Mouse (Mus musculus) limb, embryonic 11.5 days (tissue): ENCODE measurements at regions not wholly inside any gene's neighbourhood (a gene's known extent, or its start where the extent isn't known, plus 50 kb on each side); places are given as distances from the start of the nearest gene placed in this dataset.

Source experiments
- ATAC-seq: fragments of 200-750 bp; cut with Nextera tagmentation; 2 replicates; pipeline ENCODE4 v1.8.0; 2017; ENCODE audit warnings: low read depth; ENCODE audit not compliant: insufficient number of reproducible peaks, low FRiP score, low TSS enrichment
- DNase-seq: peaks from one replicate; pipeline ENCODE4 v3.0.0-alpha.2; 2015; ENCODE audit warnings: low spot score
- H3K27ac ChIP-seq: fragments of 300-500 bp; sonication (generic); replicated peaks from 2 replicates; pipeline ENCODE4 v1.5.1; 2014; ENCODE audit warnings: low read depth, mild to moderate bottlenecking, low read length
- H3K27me3 ChIP-seq: fragments of 300-500 bp; sonication (generic); 2 replicates; pipeline ENCODE4 v1.6.1; 2014; ENCODE audit warnings: mild to moderate bottlenecking, low read length, mixed read lengths; ENCODE audit not compliant: control insufficient read depth, insufficient read depth
- H3K36me3 ChIP-seq: fragments of 300-500 bp; sonication (generic); 2 replicates; pipeline ENCODE4 v1.6.1; 2014; ENCODE audit warnings: mild to moderate bottlenecking, low read length, moderate library complexity, mixed read lengths; ENCODE audit not compliant: control insufficient read depth, insufficient read depth
- H3K4me1 ChIP-seq: fragments of 300-500 bp; sonication (generic); 2 replicates; pipeline ENCODE4 v1.6.1; 2014; ENCODE audit warnings: low read length, mixed read lengths; ENCODE audit not compliant: control insufficient read depth, insufficient read depth
- H3K4me2 ChIP-seq: fragments of 300-500 bp; sonication (generic); 2 replicates; pipeline ENCODE4 v1.6.1; 2014; ENCODE audit warnings: low read depth, mild to moderate bottlenecking, moderate library complexity; ENCODE audit not compliant: severe bottlenecking
- H3K4me3 ChIP-seq: fragments of 300-500 bp; sonication (generic); 2 replicates; pipeline ENCODE4 v1.5.1; 2014; ENCODE audit warnings: low read depth, low read length
- H3K9ac ChIP-seq: fragments of 300-500 bp; sonication (generic); 2 replicates; pipeline ENCODE4 v1.6.1; 2014; ENCODE audit warnings: mild to moderate bottlenecking, low read length
- H3K9me3 ChIP-seq: fragments of 300-500 bp; sonication (generic); 2 replicates; pipeline ENCODE4 v1.6.1; 2016; ENCODE audit warnings: low read length; ENCODE audit not compliant: control insufficient read depth
- WGBS: fragments of 180-500 bp; shearing (Covaris S2); extraction: QIAGEN DNeasy Blood & Tissue Kit; methylation state at CpG from one replicate; pipeline ENCODE4 v1.1.7; 2014; 5-methylcytosine and 5-hydroxymethylcytosine counted together

DNA sequence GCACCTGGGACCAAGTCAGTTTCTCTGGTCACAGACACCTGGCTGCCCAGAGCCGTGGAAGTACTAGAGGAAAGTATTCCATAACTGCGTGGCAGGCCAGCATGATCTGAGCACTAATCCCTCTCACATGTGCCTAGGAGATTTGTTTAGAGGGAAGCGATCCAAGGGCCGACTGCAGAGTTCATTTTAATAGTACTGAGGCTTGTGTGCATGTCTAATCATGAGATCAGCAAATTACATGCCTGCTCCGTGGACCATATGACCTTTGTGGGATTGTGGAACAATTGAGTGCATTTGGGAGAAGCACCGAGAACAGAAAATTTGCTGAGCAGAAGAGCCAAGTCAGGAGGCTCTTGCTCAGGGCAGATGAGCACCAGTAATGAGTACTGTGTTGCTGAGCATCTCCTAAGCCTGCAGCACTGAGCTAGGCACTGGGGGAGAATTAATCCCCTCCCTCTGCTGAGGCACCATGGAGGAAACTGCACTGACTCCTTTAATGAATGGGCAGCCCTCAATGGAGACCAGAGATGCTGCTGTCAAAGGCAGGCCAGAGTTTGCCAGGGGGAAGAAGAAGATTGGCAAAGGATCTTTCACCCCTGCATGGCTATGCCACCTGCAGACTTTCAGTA is 445.1 kb upstream of the Meis1 start:
- H3K4me3 ChIP-seq: no peak overlapping the region
- DNase-seq (no peak), ATAC-seq (no peak)
- H3K9me3 ChIP-seq: no peaks in the 10 kb centered on the region
- no peaks in the 10 kb centered on the region for H3K4me1 ChIP-seq
- no peak overlapping the region for H3K9ac ChIP-seq
- WGBS: 71% methylated on average over 6 of the region's 6 CpGs
- no peaks in the 10 kb centered on the region for H3K36me3 ChIP-seq
- H3K4me2 ChIP-seq: no peak overlapping the region
- no peaks in the 10 kb centered on the region for H3K27me3 ChIP-seq
- H3K27ac ChIP-seq: no peak overlapping the region

DNA sequence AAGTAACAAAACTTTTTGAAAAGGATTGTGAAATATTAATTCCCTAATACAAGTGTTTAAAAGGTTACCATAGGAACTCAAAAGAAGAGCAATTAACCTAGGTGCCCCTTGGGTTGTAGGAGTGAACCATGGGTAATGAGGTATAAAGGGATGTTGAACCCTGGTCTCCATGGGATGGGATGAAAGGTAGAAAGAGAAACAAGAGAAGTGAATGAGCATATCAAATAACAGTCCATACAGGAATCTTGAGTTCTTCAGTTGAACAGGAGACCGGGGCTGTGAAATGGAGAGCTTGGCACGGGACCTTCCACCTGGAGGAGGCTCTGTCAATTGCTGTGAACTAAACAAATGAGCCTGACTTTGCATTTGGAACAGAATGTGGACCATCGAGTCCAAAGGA is 449.6 kb upstream of the Meis1 start:
- Histone ChIP-seq H3K9me3 (no peaks in the 10 kb centered on the region), H3K36me3 (no peaks in the 10 kb centered on the region), H3K4me2 (no peak overlapping the region), H3K4me3 (no peak overlapping the region), H3K27ac (no peak overlapping the region), H3K4me1 (no peaks in the 10 kb centered on the region), H3K27me3 (no peaks in the 10 kb centered on the region), H3K9ac (no peak overlapping the region)
- no peak for DNase-seq
- 79% methylated on average over 3 of the region's 3 CpGs for WGBS
- ATAC-seq: no peak

DNA sequence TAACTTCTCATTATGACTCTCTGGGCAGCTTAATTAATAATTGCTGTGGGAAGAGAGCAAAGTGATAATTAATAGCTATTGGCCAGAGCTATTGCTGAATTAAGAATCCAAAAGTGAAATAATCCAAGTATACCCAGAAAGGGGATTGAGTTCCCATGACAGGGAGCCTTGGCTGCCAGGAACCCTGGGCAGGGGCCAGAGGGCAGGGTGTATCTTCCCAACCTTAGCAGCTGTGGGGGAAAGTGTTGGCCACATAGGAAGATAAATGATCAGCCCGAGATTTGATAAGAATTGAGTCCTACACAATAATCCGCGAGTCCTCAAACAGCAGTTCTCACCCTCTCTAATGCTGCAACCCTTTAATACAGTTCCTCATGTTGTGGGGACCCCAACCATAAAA is 450.0 kb upstream of the Meis1 start:
- ATAC-seq (no peak), DNase-seq (no peak)
- Histone ChIP-seq H3K9me3 (no peaks in the 10 kb centered on the region), H3K36me3 (no peaks in the 10 kb centered on the region), H3K4me1 (no peaks in the 10 kb centered on the region), H3K4me2 (no peak overlapping the region), H3K27me3 (no peaks in the 10 kb centered on the region), H3K4me3 (no peak overlapping the region), H3K9ac (no peak overlapping the region), H3K27ac (no peak overlapping the region)
- 92% methylated on average over 3 of the region's 3 CpGs for WGBS

DNA sequence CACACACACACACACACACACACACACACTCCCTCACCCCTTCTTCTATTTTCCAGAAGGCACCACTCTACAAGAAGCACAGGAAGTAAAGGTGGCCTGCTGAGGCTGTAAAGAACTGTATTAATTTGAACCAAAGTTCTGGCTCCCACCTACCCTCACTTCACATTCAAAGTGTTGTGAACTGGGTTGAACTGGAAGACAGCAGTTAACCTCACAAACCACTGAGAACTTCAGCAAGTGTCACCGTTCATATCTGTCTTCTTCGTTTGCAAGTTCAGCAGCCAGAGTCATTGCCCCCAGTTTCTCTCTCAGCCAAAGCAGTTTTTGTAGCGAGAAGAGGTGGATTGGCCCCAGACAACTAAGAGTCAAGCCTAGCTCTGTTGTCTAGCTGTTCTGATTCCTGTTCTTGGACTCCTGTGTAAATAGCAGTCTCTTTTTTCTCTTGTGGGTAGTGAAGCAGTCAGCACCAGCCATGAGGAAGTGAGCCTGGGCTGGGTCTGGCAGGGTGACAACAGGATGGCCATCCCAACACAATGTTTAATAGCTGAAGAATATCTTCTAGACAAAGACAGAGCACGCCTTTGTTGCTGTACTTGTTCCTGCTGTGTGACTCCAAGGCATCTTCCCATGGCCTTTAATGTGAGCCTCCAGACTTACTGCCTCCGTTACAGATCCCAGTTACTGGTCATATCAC is 452.0 kb upstream of the Meis1 start:
- no peak for DNase-seq
- Histone ChIP-seq H3K4me2 (no peak overlapping the region), H3K27me3 (no peaks in the 10 kb centered on the region), H3K27ac (no peak overlapping the region), H3K9me3 (no peaks in the 10 kb centered on the region), H3K36me3 (no peaks in the 10 kb centered on the region), H3K9ac (no peak overlapping the region), H3K4me3 (no peak overlapping the region), H3K4me1 (no peaks in the 10 kb centered on the region)
- ATAC-seq: no peak
- 89% methylated on average over 5 of the region's 5 CpGs for WGBS

DNA sequence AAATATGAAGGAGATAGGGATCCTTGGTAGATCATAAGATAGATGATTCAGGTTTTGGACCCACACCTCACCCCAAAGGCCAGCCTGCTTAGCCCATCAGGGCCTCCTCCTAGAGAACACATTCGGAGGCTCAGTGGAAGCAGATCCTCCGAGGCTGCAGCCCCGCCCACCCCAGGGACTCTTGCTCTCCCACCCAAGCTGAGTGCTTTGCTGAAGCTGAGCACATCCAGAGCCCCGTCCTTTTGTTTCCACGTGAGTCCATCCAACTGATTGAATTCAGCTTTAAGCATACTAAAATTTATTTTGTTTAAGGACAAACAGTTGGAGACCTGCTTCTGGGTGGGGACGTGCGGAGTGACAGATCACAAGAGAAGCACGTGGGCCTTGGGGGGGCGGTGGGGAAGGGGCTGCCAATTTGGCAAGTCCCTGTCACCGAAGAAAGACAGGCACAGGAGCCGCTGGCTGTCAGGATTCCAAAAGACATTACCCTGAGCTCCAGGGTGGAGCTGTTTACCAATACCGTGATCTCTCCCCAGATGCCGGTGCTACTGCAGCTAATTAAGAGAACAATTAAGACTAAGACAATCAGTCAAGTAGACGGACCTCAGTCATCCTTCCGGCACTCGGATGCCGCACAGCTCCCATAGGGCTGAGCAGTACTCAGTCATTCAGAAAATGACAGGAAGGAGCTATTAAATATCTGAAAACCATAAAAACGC is 448.9 kb upstream of the Spred2 start:
- DNase-seq (peak; percentile 21), ATAC-seq (no peak)
- WGBS: 22% methylated on average over 18 of the region's 18 CpGs
- Histone ChIP-seq H3K36me3 (no peaks in the 10 kb centered on the region), H3K27me3 (no peaks in the 10 kb centered on the region), H3K9me3 (no peaks in the 10 kb centered on the region), H3K4me3 (no peak overlapping the region), H3K9ac (no peak overlapping the region), H3K27ac (no peak overlapping the region), H3K4me1 (no peaks in the 10 kb centered on the region), H3K4me2 (no peak overlapping the region)

DNA sequence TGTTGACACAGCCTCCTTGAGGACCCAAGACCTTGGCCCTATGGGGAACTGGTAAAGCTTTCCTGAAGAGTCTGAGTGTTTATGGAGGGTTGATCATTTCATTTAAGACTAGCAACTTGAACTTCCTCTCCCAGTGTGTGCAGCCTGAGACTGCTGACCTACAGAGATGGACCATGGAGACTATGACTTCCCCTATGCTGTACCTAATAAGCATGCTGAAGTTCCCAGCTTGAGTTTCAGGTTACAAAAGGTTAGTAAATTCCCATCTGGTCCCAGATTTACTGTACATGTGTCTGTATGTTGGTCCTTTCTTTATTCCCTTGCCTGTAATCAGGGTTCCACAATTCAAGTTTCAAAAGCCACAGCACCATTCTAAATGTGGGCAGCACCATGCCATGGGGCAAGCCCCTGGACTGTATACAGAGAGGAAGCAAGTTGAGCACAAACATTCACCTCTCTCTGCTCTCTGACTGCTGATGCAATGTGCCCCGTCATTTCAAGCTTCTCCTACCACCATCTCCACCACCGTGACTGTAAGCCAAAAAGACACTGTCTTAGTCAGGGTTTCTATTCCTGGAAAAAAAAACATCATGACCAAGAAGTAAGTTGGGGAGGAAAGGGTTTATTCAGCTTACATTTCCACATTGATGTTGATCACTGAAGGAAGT is 431.0 kb upstream of the Spred2 start:
- WGBS: 93% methylated on average over 2 of the region's 2 CpGs
- no peak for ATAC-seq

DNA sequence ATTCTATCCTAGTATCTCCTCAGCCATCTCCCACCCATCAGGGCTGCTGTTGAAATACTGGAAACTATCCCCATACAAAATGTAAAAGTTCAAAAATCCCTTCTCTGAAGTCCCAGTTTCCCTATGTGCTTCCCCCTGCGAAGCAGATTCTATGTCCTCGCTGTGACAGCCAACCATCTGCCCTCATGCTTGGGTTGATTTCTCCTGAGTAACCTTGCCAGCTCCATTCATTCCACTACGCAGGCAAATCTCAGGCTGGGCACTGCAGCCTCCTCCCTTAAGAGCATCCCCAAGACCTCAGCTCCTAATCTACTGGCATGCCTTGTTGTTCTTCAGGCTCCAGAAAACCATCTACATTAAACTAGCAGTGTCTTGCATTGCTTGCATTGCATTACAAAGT is 402.5 kb upstream of the Spred2 start:
- H3K9ac ChIP-seq: no peak overlapping the region
- H3K9me3 ChIP-seq: no peaks in the 10 kb centered on the region
- 91% methylated on average over 3 of the region's 3 CpGs for WGBS
- H3K27me3 ChIP-seq: no peaks in the 10 kb centered on the region
- ATAC-seq (no peak), DNase-seq (no peak)
- H3K36me3 ChIP-seq: no peaks in the 10 kb centered on the region
- no peaks in the 10 kb centered on the region for H3K4me1 ChIP-seq
- no peak overlapping the region for H3K4me3 ChIP-seq
- H3K27ac ChIP-seq: no peak overlapping the region
- H3K4me2 ChIP-seq: no peak overlapping the region

More for the DNA sequence above, 431.0 kb upstream of the Spred2 start:
- H3K9me3 ChIP-seq: no peaks in the 10 kb centered on the region
- H3K27ac ChIP-seq: no peak overlapping the region
- H3K36me3 ChIP-seq: no peaks in the 10 kb centered on the region
- no peak overlapping the region for H3K9ac ChIP-seq
- no peaks in the 10 kb centered on the region for H3K4me1 ChIP-seq
- no peak overlapping the region for H3K4me2 ChIP-seq
- no peak overlapping the region for H3K4me3 ChIP-seq
- DNase-seq: no peak
- H3K27me3 ChIP-seq: no peaks in the 10 kb centered on the region

DNA sequence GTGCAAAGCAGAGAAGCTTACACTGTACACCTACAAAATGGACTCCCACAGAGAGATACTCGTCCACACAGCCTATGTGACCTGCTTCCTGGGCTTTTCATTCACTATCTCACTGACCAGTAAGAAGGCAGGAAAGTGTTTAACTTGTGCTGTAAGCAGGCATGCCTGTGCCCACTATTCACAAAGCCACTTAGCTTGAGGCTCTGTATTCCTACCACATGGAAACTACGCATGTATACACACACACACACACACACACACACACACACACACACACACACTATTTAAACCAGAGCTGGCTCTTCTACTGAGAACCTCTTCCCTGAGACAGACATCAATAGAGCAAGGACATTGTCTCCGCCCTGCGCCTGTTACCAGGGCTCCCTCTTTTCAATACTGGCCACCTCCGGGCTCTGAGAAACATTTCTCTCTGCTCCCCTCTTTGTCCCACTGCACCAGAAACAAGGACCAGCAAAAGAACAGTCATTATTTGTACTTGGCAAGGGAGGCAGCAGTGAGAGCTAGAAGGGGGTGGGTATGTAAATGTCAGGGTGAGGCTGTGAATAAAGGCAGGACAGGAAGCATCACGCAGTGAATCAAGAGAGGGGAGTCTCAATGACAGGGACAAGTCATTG is 400.2 kb upstream of the Spred2 start:
- no peak for ATAC-seq
- 76% methylated on average over 6 of the region's 6 CpGs for WGBS
- no peak for DNase-seq

More for the DNA sequence above, 400.2 kb upstream of the Spred2 start:
- Histone ChIP-seq H3K9ac (no peak overlapping the region), H3K9me3 (no peaks in the 10 kb centered on the region), H3K27me3 (no peaks in the 10 kb centered on the region), H3K4me3 (no peak overlapping the region), H3K27ac (no peak overlapping the region), H3K4me2 (no peak overlapping the region), H3K4me1 (no peaks in the 10 kb centered on the region), H3K36me3 (no peaks in the 10 kb centered on the region)
